Mouse (Mus musculus) liver, adult 2 months (tissue): Measurements from ENCODE around the gene Musk. TPM values are rescaled to one million over a fixed set of nuclear protein-coding genes. Genes with fewer than 3 reads are reported as not detected.

ENCODE experiments used
- DNase-seq: peaks from one replicate; pipeline ENCODE4 v3.0.0-alpha.2; 2011; ENCODE audit warnings: low read depth, low spot score; ENCODE audit errors: extremely low read depth
- H3K27ac ChIP-seq: fragments of 200-500 bp; replicated peaks from 2 replicates; pipeline ENCODE4 v1.5.1; 2012; ENCODE audit warnings: low read depth, mild to moderate bottlenecking, control low read depth, inconsistent platforms, low read length; ENCODE audit not compliant: insufficient read depth
- H3K27me3 ChIP-seq: fragments of 200-500 bp; 2 replicates; pipeline ENCODE4 v1.6.1; 2012; ENCODE audit warnings: mild to moderate bottlenecking, moderate library complexity, low read length, inconsistent platforms; ENCODE audit not compliant: control insufficient read depth, insufficient read depth
- H3K36me3 ChIP-seq: fragments of 200-500 bp; 2 replicates; pipeline ENCODE4 v1.6.1; 2012; ENCODE audit warnings: low read length, inconsistent platforms; ENCODE audit not compliant: control insufficient read depth, insufficient read depth
- H3K4me1 ChIP-seq: fragments of 200-500 bp; 2 replicates; pipeline ENCODE4 v1.6.1; 2011; ENCODE audit warnings: low read length; ENCODE audit not compliant: control insufficient read depth, insufficient read depth
- H3K4me3 ChIP-seq: fragments of 200-500 bp; 2 replicates; pipeline ENCODE4 v1.5.1; 2011; ENCODE audit warnings: low read depth, mild to moderate bottlenecking, control low read depth, low read length, moderate library complexity; ENCODE audit not compliant: insufficient read depth
- H3K79me2 ChIP-seq: fragments of 200-500 bp; 2 replicates; pipeline ENCODE4 v1.6.1; 2012; ENCODE audit warnings: inconsistent platforms, mild to moderate bottlenecking, low read length, moderate library complexity; ENCODE audit not compliant: control insufficient read depth, insufficient read depth
- H3K9ac ChIP-seq: fragments of 200-500 bp; 2 replicates; pipeline ENCODE4 v1.6.1; 2012; ENCODE audit warnings: low read depth, mild to moderate bottlenecking, control low read depth, inconsistent platforms, low read length
- CTCF ChIP-seq: fragments of 200-500 bp; IDR thresholded peaks from 2 replicates; pipeline ENCODE4 v1.5.1; 2011; ENCODE audit warnings: low read depth, low read length, control low read depth
- POLR2A ChIP-seq: fragments of 200-500 bp; IDR thresholded peaks from 2 replicates; pipeline ENCODE4 v1.6.1; 2011; ENCODE audit warnings: low read length, control low read depth; ENCODE audit not compliant: insufficient read depth; ENCODE audit errors: extremely low read depth
- WGBS: fragments of 180-500 bp; shearing (Covaris S2); methylation state at CpG from one replicate; pipeline ENCODE4 v1.1.7; 2018; 5-methylcytosine and 5-hydroxymethylcytosine counted together
- polyA plus RNA-seq: library from polyadenylated mRNA; depleted of rRNA; stranded (reverse); fragments of >200 nt; gene quantifications from 2 replicates; pipeline ENCODE4 v1.2.3, GENCODE M21; 2012
- total RNA-seq: library from RNA; depleted of rRNA; stranded (reverse); fragments of >200 nt; gene quantifications from 2 replicates; pipeline ENCODE4 v1.2.3, GENCODE M21; 2014

Gene Musk
- total and polyA plus RNA-seq, 2 experiments, result not detected

DNA sequence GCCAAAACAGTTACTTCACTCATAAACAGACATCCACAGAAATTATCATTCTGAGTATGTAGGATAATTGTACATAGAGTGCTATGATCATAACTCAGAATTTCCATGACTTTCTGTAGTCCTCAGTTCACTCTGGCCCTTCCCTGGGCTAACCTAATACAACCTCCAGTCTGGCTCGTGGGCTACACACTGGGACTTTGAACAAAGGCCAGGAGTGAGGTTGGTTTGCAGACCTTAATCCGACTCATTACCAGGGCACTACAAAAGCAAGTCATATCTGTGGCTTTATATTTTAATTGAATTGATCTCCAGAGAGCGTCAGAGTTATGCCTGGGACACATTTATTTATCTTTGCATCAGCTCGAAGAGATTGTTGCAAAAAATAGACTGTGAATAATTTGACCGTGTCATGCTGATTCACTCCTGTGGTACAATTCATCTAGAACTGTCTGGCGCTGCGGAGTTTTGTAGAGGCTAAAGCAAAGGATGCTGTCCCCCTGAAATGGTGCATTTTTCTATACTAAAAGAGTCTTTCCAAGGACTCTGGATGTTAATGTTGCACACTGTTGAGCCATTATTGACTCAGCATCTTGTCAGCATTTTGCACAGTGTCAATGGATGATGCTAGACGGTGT is 10.4 kb upstream of the Musk start:
- TF ChIP-seq CTCF, result no peak
- TF ChIP-seq POLR2A, result no peak
- Histone ChIP-seq H3K4me3 (no peak overlapping the region), H3K27ac (no peak overlapping the region), H3K4me1 (no peaks in the 10 kb centered on the region), H3K79me2 (no peaks in the 10 kb centered on the region), H3K9ac (no peak overlapping the region), H3K27me3 (no peaks in the 10 kb centered on the region), H3K36me3 (no peaks in the 10 kb centered on the region)
- no peak for DNase-seq
- WGBS, result 79% methylated on average over 8 of the region's 8 CpGs

DNA sequence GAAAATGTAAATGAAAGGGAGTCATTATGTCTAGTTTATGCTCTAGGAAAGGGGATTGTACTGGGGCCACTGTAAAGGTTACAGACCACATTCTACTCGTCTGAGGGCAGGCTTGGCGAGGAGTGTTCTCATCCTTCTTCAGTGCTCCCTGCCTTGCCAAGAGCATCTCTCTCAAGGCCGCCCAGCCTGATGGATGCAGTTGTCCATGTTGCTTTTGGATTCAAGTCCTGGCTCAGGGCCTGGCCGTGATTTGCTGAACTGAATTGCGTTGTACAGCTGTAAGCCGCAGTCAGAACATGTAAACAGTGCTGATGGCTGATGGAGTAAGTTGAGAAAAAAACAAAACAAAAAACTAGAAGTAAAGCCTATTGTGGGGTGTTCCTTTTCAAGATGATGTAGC is 7.4 kb upstream of the Musk start:
- Histone ChIP-seq H3K9ac (no peak overlapping the region), H3K27ac (no peak overlapping the region)
- no peak for DNase-seq

DNA sequence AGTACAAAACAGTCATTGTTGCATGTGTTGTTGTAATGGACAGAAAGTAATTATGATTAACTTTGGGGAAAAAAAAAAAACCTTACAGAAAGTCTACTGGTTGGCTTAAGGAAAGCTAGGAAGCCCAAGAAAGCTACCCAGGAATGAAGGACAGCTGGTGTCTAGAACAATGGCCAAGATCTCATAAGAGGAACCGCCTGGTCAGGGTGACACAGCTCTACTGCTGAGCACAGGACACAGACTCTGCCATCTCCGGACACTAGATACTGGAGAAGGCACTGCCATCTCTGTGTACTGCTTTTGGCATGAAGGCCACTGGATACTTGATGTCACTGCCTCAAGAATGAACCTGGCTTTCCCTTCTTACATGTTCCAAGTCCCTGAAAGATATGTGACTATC is 5.6 kb upstream of the Musk start:
- Histone ChIP-seq H3K36me3 (no peaks in the 10 kb centered on the region), H3K4me3 (no peak overlapping the region), H3K4me1 (no peaks in the 10 kb centered on the region), H3K27ac (no peak overlapping the region), H3K79me2 (no peaks in the 10 kb centered on the region), H3K9ac (no peak overlapping the region), H3K27me3 (no peaks in the 10 kb centered on the region)
- TF ChIP-seq POLR2A (no peak), CTCF (no peak)
- no peak for DNase-seq
- WGBS, result 89% methylated on average over 2 of the region's 2 CpGs

More for the DNA sequence above, 7.4 kb upstream of the Musk start:
- Histone ChIP-seq H3K36me3 (no peaks in the 10 kb centered on the region), H3K4me3 (no peak overlapping the region), H3K27me3 (no peaks in the 10 kb centered on the region), H3K4me1 (no peaks in the 10 kb centered on the region), H3K79me2 (no peaks in the 10 kb centered on the region)
- 87% methylated on average over 6 of the region's 6 CpGs for WGBS
- TF ChIP-seq POLR2A (no peak), CTCF (no peak)

DNA sequence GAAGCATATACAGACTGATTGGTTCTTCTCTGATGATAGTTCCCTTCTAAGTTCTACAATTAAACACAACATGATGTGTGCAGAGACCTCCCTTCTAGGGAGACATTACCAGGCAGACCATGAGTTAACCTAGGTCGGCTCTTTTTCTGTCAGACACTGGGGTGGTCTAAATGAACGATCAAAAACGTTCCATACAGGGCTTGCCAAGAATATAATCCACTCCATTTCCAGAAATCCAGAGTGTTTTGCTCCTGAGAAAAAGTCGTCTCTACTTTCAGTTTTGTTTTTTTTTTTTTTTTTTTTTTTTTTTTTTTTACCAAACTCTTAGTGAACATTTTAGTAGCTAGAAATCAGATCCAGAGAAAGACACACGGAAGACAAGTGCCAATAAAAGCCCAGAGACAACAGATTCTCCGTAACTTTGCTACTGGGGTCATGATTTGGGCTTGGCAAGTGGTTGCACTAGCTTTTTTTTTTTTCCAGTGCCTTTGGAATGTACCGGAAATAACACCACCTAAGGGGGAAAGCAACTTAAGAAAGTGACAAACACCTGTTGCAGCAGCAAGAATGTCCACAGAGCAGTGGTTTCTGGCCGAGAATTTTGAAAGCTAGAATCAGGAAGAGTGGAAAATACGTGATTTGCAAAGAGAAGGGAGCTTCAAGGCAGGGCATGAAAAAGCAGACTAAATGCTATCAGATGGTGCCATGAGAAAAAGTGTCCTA is 769 bp downstream of the Musk start:
- H3K4me3 ChIP-seq, result no peak overlapping the region
- DNase-seq, result no peak
- H3K79me2 ChIP-seq, result no peaks in the 10 kb centered on the region
- no peaks in the 10 kb centered on the region for H3K27me3 ChIP-seq
- TF ChIP-seq POLR2A, result no peak
- no peak overlapping the region for H3K27ac ChIP-seq
- no peak overlapping the region for H3K9ac ChIP-seq
- WGBS, result 63% methylated on average over 9 of the region's 9 CpGs
- H3K36me3 ChIP-seq, result no peaks in the 10 kb centered on the region
- H3K4me1 ChIP-seq, result no peaks in the 10 kb centered on the region

DNA sequence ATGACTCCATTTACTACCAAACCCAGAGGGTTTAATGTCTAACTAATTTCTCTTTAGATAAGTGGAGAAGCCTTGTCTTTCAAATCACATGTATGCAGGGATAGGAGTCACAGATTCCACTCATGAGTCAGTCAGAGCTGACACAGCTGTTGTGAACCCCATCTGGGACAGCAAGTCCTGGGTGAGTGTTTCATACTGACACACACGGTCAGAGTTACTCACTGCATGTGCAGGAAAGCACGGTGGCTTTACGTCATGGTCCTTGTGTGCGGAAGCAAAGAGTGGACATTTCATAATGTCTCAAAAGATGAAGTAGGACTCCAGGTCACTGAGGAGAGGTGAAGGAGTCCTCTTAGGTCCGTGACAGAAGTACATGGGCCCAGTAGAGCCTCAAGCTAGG is 3.0 kb downstream of the Musk start:
- Histone ChIP-seq H3K9ac (no peak overlapping the region), H3K4me1 (no peaks in the 10 kb centered on the region), H3K4me3 (no peak overlapping the region), H3K79me2 (no peaks in the 10 kb centered on the region), H3K27me3 (no peaks in the 10 kb centered on the region), H3K36me3 (no peaks in the 10 kb centered on the region), H3K27ac (no peak overlapping the region)
- 83% methylated on average over 5 of the region's 5 CpGs for WGBS
- no peak for DNase-seq
- no peak for TF ChIP-seq CTCF

DNA sequence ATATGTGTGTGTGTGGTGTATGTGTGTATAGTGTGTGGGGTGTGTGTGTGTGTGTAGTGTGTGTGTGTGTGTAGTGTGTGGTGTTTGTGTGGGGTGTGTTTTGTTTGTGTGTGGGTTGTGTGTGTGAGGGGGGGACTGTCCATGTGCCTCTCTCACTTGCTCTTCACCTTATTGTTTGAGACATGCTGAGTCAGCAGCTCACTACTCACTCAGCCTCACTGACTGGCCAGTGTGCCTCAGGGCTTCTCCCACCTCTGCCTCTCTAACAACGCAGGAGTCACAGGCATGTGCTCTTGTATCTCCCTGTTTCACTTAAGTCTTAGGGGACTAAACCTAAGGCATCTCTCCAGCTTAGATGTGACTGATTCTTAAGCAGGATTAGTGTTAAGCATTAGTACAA is 6.1 kb downstream of the Musk start:
- H3K27ac ChIP-seq, result no peak overlapping the region
- H3K27me3 ChIP-seq, result no peaks in the 10 kb centered on the region
- H3K4me3 ChIP-seq, result no peak overlapping the region
- no peaks in the 10 kb centered on the region for H3K36me3 ChIP-seq
- no peaks in the 10 kb centered on the region for H3K79me2 ChIP-seq
- no peak overlapping the region for H3K9ac ChIP-seq
- 69% methylated on average over 1 of the region's 1 CpGs for WGBS
- no peaks in the 10 kb centered on the region for H3K4me1 ChIP-seq
- no peak for TF ChIP-seq CTCF
- no peak for TF ChIP-seq POLR2A
- DNase-seq, result no peak
